In the genomic region with DNA sequence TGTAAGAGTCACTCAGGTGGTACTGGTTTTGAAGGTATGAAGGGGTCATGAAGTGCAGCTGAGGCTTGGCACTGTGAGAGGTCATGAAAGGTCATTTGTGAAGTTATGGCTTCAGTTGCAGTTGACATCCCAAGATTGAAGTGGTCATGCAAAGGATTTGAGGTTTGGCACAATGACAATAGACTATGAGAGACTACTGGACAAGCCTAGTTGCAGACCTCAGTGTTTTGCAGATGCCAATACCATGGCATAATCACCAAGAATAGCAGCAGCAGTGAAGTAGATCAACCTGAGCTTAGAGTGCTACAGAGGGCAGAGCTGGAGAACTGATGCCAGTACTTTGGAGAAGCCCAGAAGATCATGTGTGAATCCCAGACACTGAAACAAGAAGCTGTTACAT, we compare ENCODE assay signal across 33 mouse cellular contexts.
"Had no signal": no experiment of that assay in that cellular context is flagged by ENCODE, and none has a peak within 500 bp of the region (broad histone marks: within the 10 kb centered on the region; RNA-seq: fewer than 3 reads in every experiment).

No protein-coding gene starts in this region.

- H3K27ac ChIP-seq: heart, embryonic 13.5 days; heart, embryonic 15.5 days; hindbrain, embryonic 10.5 days; hindbrain, embryonic 12.5 days; hindbrain, embryonic 13.5 days; hindbrain, embryonic 14.5 days; hindbrain, embryonic 15.5 days; hindbrain, postnatal 0 days; intestine, embryonic 15.5 days; kidney, embryonic 15.5 days; kidney, postnatal 0 days; layer of hippocampus, adult 2 months; left cerebral cortex, adult 2 months had no signal

- DNase-seq: heart, postnatal 10 days; heart, postnatal 14 days; heart, postnatal 36 days; heart, postnatal 4 days; kidney, adult 11 months; kidney, adult 18-20 months; kidney, adult 2 months; kidney, adult 8-10 months; kidney, adult 9 months; kidney, postnatal 10 days; kidney, postnatal 14 days; kidney, postnatal 25 days; kidney, postnatal 36 days; kidney, postnatal 4 days; layer of hippocampus, adult 9-11 months; layer of hippocampus, postnatal 36 days had no signal

- H3K4me2 ChIP-seq: heart, embryonic 13.5 days; heart, embryonic 15.5 days; hindbrain, embryonic 12.5 days; hindbrain, embryonic 13.5 days; hindbrain, embryonic 14.5 days; hindbrain, embryonic 15.5 days; intestine, embryonic 15.5 days; kidney, embryonic 15.5 days had no signal

- H3K36me3 ChIP-seq: heart, embryonic 13.5 days; heart, embryonic 15.5 days; hindbrain, embryonic 10.5 days; hindbrain, embryonic 12.5 days; hindbrain, embryonic 13.5 days; hindbrain, embryonic 15.5 days; intestine, embryonic 15.5 days; kidney, embryonic 15.5 days had no signal

- H3K9ac ChIP-seq: heart, embryonic 13.5 days; heart, embryonic 15.5 days; hindbrain, embryonic 12.5 days; hindbrain, embryonic 13.5 days; hindbrain, embryonic 14.5 days; hindbrain, embryonic 15.5 days; intestine, embryonic 15.5 days; kidney, embryonic 15.5 days had no signal

- H3K9me3 ChIP-seq: heart, embryonic 13.5 days; heart, embryonic 15.5 days; hindbrain, embryonic 10.5 days; hindbrain, embryonic 12.5 days; hindbrain, embryonic 13.5 days; hindbrain, embryonic 15.5 days; intestine, embryonic 15.5 days; kidney, embryonic 15.5 days had no signal

- H3K4me3 ChIP-seq: heart, embryonic 13.5 days; heart, embryonic 15.5 days; hindbrain, embryonic 10.5 days; hindbrain, embryonic 12.5 days; hindbrain, embryonic 13.5 days; hindbrain, embryonic 15.5 days; intestine, embryonic 15.5 days; kidney, embryonic 15.5 days; layer of hippocampus, adult 2 months; left cerebral cortex, adult 2 months had no signal

- H3K27me3 ChIP-seq: heart, embryonic 13.5 days; heart, embryonic 15.5 days; hindbrain, embryonic 12.5 days; hindbrain, embryonic 13.5 days; hindbrain, embryonic 15.5 days; intestine, embryonic 15.5 days; kidney, embryonic 15.5 days had no signal

- ATAC-seq: hindbrain, embryonic 16.5 days; hindbrain, postnatal 0 days; inflammation-experienced regulatory T-cells, adult 6 months; intestine, embryonic 15.5 days; intestine, embryonic 16.5 days; intestine, postnatal 0 days had no signal

- H3K4me1 ChIP-seq: heart, embryonic 13.5 days; heart, embryonic 15.5 days; hindbrain, embryonic 10.5 days; hindbrain, embryonic 12.5 days; hindbrain, embryonic 13.5 days; hindbrain, embryonic 15.5 days; intestine, embryonic 15.5 days; kidney, embryonic 15.5 days had no signal
